Mouse (Mus musculus): ENCODE results near the gene Pid1.

DNA sequence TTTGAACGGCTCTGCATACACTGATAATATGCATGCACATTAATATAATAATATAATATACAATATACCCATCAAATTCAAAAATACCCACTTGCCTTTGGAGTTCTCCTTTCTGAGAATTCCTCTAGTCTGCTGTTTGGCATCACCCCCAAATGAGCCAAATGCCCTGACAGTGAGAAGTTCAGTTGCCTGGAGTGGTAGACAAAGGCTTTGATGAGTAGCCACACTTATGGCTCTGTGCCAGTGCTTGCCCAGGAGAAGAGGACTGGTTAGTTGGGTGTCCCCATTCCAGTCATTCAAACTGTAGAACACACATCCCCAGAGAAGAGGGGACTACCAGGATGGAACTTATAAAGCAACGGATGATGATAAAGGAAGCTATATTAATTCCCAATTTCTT lies 106.3 kb downstream of the Pid1 start:
- TF ChIP-seq TCF12 (IDR thresholded peaks at IDR 0.05; ENCODE audit: low read depth, low read length) (no peak), CTCF (conservative IDR thresholded peaks at IDR 0.05 in 1 of 2, IDR thresholded peaks at IDR 0.05 in 1 of 2; ENCODE audit: low read depth in 2 of 2, low read length in 2 of 2) (no peak), USF2 (conservative IDR thresholded peaks at IDR 0.05; ENCODE audit: low read depth, low read length) (no peak), CHD2 (IDR thresholded peaks at IDR 0.05; ENCODE audit: low read length) (no peak), EP300 (IDR thresholded peaks at IDR 0.05; ENCODE audit: low read length) (no peak), E2F4 (IDR thresholded peaks at IDR 0.05; ENCODE audit: insufficient replicate concordance, low read depth, low read length) (no peak), ZNF384 (IDR thresholded peaks at IDR 0.05; ENCODE audit: low read depth, low read length) (no peak), TBP (conservative IDR thresholded peaks at IDR 0.05; ENCODE audit: low read depth, low read length) (no peak)

Measured in CH12.LX (cell line).